Mouse (Mus musculus) A20 (cell line): ENCODE measurements around the gene F830045P16Rik.

ENCODE experiments used
- DNase-seq: peaks from one replicate; pipeline ENCODE4 v3.0.0-alpha.2; 2011; ENCODE audit warnings: low read depth, low spot score

F830045P16Rik gene

DNA sequence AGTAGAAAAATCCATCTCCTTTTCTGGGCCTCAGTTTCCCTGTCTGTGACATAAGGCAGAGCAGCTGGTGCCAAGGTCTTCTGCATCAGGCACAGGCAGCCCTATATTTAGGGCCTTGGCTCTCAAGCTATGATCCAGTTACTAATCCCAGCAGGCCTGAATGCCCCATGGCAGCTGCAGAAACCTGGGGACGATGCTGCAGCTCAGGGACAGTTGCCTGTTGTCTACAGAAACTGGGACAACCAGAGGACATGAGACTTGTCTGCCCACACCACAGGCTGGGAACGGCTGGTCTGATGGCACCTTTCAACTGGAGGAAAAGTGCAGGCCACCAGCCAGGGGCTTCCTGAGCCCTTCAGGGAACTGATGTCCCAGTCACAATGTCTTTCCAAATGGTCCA, at the start of gene F830045P16Rik:
TSS of gene F830045P16Rik (minus strand) at position 226 of the 400 bp plus-strand sequence.
- DNase-seq, result no peak

DNA sequence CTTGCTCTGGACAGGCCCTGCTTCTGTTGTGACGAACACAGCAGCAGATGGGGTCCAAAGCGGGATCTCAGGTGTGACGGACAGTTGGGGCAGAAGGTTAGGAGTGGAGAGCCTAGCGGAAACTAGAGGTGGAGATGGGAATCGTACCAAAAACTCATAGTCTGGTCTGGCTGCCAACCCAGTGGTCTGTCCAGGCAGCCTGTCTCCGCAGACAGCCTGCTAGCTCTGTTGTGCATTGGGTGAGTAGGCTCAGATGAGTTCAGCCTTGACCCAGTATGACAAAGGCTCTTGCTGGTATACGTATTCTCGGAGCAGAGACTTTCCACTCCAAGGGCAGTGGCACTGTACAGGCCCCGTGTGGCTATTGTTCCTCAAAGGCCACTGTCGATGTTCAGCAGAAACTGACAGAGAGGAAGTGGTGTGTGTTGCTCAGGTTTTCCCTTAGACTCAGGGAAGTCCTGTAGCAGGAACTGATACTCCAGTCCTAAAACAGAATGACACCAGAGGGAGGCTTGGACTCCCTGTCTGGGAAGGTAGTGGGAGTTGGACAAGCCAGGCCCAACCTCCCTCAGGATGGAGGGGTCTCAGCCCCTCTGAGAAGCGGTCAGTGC, 49.6 kb upstream of the F830045P16Rik start:
- peak; percentile 45 for DNase-seq

DNA sequence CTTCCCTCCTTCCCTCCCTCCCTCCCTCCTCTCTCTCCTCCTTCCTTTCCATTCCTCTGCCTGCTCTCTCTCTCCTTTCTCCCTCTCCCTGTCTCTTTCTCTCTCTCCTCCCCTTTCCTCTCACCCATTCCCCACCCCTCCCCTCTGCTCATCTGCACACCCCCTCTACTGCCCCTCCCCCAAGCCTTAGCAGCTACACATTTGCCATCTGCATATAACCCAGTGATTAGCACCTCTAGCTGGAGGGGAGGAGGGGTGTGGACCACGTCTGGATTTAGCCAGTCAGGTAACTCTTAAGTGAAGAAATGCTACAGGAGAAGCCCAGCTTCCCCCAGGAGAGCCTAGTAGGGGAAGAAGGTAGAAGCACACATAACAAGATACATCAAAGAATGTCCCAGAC, 48.5 kb upstream of the F830045P16Rik start:
- no peak for DNase-seq

DNA sequence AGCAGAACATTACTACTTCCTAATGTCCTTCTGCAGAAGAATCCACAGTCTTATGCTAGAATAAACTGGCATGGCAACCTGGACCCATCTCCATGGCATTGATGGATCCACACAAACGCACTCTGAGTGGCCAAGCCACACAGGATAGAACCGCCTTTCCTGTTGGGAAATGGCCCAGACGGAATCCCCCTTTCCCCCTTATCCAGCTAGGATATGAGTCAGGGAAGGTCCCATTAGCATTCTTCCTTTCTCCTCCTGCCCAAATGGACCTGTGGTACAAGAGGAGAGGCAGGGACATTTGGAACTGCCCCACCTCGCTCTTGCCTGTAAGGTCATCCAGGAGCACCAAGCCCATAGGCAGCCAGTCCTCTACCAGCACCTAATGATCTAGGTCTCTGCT, 45.9 kb upstream of the F830045P16Rik start:
- no peak for DNase-seq

DNA sequence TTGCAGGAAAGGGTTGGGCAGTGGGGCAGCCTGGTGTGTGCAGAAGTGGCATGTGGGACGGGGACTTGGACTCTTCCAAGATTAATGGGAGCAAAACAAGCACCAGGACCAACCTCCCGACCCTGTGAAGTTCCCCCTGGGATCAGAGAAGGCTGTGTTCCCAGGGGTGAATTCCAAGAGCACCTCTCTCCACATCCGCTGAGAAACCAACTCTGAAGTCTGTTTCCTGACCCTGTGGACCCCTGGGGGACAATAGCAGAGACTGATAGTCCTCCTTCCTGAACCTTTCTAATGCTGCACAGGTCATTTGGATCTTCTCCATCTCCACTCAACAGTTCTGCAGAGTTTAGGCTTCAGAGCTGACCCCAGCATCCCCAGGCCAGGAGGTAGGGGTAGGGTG, 45.4 kb upstream of the F830045P16Rik start:
- DNase-seq, result no peak

DNA sequence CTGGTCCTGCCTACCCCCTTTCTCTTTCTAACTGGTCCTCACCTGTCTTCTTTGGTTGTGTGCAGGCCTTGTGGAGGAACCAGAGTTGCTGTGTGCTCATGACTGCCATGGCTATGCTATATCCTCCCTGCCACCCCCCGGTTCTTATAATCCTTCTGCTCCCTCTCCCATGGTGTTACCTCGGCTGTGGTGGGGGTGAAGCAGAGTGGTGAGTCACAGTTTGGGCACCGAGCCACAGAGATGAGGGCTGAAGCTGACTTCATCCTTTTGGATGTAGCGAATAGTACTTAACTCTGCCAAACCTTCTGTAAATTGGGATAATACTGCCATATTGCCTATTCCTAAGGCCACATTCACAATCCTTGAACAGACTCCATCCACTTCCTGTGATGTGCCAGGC, 44.3 kb upstream of the F830045P16Rik start:
- no peak for DNase-seq

DNA sequence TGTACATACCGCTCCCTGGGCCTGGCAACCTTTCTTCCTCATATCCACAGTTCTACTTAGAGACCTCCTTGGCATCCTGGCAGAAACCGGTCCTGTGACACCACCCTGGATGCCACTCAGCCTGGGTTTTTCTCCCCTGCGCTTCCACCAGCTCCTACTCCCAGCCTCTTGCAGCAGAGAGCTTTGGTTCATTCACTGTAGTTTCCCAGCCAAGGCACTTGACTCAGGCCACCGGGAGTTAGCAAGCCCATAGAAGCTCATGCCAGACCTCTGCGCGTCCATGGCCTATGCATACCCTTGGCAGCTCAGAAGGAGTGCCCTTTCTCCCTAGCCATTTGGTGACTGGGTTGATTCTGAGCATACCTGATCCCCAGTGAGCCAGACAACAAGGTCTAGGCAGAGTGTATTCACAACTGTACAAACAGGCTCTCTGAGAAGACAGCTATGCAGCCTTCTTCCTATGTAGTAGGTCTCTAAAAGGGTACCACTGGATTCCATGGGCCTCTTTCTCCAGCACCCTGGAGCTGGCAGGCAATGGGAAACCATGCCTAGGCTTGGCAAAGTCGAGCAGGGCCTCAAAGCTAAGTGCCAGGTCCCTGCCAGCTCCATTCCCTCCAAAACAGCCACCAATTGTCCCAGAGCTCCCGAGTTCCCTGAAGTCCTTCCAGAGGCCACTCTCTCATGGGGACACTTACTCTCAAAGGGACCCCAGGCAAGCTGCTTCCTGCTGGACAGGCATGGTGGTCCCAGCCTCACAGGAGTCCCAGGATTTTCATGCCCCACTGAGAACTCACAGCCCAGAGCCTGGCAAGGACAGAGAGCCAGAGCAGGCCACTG, 40.4 kb upstream of the F830045P16Rik start:
- no peak for DNase-seq

DNA sequence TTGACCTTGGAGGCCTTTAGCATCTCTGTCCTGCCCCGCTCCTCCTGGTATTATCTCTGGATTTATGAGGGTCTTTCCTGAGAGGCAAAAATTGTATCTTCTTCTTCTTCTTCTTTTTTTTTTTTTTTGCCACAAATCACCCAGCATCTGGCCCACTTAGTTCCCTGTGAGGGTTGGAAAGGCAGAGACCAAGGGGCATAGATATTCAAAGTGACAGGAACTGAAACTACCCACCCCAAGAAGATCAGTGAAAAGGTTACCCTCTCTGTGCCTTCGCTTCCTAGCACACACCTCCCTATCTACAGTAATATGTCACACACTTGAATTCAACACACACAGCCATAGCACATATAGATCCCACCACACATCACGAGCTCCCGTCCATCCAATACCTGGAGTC, 38.7 kb upstream of the F830045P16Rik start:
- DNase-seq, result peak; percentile 62

DNA sequence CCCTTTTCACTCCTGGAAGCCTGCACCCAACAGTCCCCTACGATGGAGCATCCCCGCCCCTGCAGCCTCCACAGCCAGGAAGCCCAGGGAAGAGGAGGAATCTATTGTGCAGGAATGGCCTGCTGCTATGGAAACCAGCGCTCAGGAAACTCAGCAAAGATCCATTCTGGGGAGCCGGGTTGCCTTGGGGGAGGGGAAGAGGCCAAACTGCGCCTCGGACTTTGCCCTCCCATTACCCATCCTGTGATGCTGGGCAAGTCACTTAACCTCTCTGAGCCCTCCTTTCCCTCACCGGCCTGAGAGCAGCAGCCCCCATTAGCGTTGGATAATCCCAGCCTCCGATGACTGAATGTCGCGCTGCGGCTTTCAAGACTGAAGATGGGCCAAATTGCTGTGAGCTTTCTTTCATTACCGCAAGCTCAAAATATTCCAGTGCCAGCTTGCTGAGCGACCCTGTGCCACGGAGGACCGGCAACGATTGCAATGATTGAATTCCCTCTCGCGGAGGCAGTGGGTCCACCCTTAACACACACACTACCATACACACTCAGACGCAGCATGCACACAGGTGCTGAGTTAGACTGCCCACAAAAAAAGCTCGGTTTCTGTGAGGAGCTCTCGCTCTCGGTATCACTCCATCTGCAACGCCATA, 38.1 kb upstream of the F830045P16Rik start:
- DNase-seq, result no peak

DNA sequence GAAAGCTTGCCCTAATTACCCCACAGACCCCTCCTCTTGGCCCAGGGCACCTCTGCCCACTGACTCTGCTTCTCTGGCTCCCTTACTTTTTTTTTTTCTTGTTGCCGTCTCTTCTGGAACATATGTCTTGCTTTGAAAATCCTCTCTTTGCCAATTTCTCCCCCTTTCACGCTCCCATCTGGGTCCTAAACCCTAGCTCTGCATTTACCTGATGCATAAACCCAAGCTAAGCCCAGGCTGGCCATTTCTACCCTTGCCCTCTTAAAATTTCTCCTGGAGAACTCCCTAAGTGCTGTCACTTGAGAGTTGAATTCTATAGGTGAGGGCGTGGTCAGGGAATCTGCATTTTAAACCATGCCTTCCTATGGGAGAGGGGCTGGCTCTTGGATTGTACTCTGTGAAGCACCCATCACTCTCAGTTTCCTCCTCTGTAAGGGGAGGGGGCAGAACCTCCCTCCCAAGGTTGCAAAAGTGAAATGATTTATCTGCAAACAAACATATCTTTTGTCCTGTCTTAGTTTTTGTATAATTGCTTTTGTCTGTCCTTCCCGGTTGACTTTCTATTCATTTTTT, 37.4 kb upstream of the F830045P16Rik start:
- no peak for DNase-seq

DNA sequence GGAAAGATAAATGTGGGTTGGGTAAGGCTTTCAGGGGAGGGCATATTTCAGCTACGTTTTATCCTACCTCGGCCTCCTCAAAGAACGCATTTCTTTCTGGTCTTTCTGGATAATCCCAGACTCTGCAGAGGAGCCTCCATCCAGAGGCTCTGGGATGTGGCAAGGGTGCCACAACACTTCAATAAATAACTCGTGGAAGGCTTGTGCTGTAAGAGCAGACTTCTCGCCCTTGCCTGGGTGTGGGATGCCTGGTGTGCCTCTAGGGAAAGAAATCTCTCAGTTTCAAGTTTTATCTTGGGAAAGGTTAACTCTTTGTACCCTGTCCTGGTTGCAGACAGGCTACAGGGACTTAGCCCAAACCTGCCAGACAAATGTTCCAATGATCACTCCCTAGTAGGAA, 33.2 kb upstream of the F830045P16Rik start:
- DNase-seq, result no peak

DNA sequence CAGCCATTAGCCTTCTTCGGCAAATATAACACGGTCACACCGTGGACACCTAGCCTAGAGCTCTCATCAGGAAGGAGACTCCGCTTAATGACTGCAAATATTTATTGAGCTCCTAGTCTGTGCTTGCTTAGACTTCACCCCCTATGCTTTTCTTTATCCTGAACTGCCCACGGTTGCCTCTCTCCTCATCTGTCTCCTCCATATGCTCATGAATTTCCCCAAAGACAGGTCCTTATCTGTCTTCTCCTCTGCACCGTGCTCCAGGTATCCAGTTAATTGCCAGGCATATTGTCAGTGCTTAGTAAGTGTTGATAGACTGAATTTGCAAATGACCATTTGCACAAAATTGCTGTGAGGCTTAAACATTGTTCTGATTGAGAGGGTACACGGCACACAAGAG, 32.7 kb upstream of the F830045P16Rik start:
- no peak for DNase-seq

DNA sequence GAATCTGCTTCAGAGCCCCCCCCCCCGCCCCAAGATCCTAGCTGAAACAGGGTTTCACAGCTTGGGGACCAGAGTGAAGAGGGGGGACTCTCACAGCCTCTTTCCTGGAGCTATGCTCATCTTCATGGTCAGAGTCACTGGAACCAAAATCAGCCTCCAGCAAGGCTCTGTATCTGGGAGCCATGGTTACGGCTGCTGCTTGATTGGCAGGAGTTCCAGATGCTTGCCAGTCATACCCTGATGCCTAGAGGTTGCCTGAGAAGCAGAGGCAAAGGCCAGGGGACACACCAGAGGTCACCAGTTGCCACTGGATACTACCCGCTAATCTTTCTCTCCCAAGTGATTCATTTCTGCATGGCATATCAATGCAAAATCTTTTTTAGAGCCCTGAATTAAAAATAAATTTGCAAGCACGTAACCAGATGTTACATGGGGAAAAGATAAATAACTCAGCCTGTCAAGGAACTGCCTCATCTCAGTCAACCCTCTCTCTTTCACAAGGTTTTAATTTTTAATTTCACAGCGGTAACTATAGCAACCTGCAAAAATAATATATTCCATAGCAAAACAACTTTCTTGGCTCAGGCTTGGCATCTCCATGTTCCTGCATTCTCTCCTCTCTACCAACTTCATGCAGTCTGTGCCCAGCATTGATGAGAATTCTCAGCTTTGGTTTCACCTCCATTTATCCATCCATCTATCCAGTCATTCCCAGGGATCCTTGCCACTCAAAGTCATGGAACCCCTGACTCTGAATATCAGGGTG, 27.7 kb upstream of the F830045P16Rik start:
- DNase-seq, result no peak

DNA sequence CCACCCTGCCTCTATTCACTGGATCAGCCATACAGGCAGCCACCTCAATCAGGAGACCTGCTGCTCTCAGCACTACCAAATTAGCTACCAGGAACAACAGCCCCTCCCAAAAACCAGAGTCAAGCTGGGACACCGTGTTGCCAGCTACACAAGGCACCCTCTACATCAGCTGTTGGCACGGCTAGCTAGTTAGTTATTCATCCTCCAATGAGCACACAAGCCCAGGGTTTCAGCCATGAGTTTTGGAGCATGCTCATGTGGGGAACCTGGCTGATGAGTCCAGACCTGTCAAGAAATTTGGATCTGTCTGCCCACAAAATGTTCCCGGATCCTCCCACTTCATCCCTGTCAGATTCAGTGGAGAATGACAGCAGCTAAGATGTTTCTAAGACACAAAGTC, 25.4 kb upstream of the F830045P16Rik start:
- no peak for DNase-seq

DNA sequence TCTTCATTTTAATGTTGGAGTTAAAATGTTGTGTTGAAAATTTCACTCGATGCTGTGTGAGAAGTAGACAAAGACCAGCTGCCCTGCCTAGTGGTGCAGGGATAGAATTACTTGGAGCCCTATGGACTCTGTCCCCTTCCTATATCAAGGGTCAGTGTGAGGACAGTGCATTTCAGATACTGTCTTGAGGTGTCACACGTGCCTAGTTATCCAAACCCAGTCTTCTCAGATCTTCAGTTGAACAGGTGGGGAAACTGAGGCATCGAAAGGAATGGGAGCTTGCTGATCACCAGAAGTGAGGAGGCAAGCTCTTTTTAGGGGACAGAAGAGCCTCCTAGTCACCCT, 22.4 kb upstream of the F830045P16Rik start:
- no peak for DNase-seq

DNA sequence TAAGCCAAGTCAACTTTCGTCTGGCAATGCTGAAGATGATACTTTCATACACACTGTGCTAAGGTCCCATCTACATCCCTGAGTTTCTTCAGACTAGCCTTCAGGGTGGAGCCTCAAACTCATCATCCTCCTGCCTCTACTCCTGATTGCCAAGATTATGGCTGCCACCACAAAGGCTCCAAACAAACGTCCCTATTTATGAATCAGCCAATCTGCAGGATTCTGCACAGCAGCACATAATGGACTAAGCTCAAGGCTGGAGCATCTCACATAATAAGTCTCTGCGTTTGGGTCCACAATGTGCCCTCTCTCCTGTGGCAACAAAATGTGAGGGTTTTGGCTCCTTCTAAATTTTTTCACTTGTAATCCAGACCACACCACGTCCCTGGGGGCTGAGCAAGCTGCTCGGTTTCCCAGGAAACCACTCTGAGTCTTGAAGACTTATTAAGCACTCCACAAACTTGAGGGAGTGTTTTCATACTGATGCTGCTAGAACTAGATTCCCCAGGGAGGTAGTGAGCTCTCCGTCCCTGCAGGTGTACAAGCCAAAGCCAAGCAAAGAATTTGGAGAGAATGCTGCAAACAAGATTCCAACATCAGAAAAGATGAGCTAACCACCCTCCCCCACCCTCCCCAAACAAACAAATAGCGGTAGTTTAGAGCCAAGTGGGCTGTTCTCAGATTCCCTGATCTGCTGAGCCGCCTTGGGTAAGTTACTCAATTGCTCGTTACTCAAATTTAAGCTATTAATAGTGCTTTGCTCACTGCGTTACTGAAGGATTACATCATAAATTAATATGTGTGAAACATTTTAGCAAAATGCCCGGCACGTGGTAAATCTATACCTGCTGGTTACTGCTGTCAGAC, 21.8 kb upstream of the F830045P16Rik start:
- no peak for DNase-seq

DNA sequence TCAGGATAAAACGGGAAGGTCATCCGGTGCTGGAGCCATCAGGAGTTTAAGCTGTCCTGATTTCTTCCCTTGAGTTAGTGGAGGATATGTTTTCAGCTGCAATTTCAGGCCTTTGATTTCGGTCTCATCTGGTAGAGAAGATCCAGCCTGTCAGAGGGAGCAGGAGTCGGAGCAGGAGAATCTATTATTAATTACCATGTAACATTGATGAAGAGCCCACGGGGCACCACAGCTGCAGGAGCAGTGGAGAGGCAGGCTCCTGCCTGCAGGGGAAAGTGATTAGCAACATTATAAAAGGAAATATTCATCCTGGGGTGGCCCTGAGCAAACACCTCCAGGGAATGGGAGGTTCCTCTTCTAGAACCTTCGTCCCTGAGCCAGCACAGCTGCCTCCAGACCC, 19.7 kb upstream of the F830045P16Rik start:
- no peak for DNase-seq

DNA sequence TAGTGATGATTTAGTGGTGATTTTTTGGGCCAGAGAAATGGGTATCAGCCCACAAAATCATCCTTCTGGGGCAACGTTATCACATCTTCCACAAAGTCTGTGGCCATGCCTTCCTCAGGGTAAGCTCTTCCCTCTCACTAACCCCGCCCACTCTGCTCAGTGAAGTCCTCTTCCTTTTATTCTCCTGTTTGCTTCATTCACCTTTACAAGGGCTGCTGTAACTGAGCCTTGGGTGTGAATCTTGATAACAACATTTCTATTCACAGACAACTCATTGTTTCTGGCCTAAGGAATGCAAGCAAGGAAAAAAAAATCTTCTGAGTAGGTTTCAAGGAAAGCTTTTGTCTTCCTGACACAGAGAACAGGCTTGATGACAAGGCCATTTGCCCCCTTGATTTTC, 14.4 kb upstream of the F830045P16Rik start:
- DNase-seq, result no peak

DNA sequence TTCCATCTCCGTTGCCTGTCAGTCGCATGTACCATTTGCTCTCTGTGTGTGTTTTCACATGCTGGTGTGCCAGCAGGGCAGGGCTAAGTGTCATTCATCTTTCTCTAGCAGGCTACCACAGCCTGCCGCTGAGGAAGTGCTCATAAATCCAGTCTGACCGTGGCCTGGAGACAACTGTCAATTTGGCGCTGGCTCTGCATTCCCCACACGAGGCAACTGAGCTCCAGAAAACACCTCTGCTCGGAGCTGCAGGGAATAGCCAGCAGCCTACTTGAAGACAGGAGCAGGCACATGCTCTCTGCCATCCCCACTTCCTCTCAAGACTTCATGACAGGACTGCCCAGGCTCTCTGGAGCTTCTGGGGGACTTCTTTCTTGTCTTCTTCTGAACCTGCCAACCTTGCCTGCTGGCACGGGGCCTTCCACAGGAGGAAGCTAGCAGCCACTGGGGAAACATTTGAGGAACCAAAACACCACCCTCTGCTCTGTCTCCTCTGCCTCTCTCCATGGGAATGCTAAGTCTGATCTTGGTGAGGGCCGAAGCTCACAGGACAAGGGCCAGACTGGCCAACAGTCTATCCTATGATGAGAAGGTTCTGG, 13.2 kb upstream of the F830045P16Rik start:
- DNase-seq, result no peak

DNA sequence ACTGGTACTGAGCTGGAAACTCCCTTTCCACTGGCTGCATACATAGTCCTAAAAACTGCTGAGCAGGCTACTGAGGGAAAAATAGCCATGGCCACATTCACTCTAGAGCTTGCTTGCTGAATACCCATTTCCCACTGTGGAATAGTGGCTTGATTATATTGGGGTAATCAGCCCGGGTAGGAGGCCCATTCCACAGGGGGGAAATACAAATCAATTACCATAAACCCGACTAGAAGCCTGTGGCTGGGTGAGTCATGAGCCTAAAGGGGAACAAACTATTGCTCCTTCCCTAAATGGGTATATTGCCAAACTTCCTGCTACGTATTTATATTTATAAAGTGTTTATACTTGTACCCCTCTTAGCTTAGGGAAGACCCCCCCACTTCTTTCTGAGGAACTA, 10.4 kb upstream of the F830045P16Rik start:
- DNase-seq, result no peak
